Mouse (Mus musculus): ENCODE results near the gene Nol9. TPM values are rescaled to one million over a fixed set of nuclear protein-coding genes. Genes with fewer than 3 reads are reported as not detected.

The Nol9 gene
- polyA plus RNA-seq, 1 experiment from 2014 or later, result 8.5 TPM

- no peak for ATAC-seq
- Histone ChIP-seq H3K4me3 (ENCODE audit: low read depth, low read length) (no peak overlapping the region), H3K4me1 (ENCODE audit: insufficient read depth) (peaks cover 19% of the 10 kb centered on the region), H3K9me3 (ENCODE audit: low read length) (no peaks in the 10 kb centered on the region), H3K27ac (ENCODE audit: low read depth) (no peak overlapping the region), H3K36me3 (replicated peaks; ENCODE audit: insufficient read depth, low read length) (no peaks in the 10 kb centered on the region), H3K4me2 (ENCODE audit: low read depth, low read length) (no peak overlapping the region), H3K27me3 (ENCODE audit: insufficient read depth, low read length) (0 out of 2 replicates have a peak, but pooled peaks cover 4% of the 10 kb centered on the region), H3K9ac (replicated peaks) (no peak overlapping the region)
- 76% methylated on average over 7 of the region's 7 CpGs for WGBS (ENCODE audit: insufficient replicate concordance)
- TF ChIP-seq CTCF (IDR thresholded peaks at IDR 0.05; ENCODE audit: low read depth) (no peak), EP300 (IDR thresholded peaks at IDR 0.05; ENCODE audit: low read depth) (no peak)
- DNase-seq, result no peak
These were observed 44.6 kb downstream of the Nol9 start for GRCm38 (mm10) chr4:152083611-152084220.

- TF ChIP-seq EP300 (IDR thresholded peaks at IDR 0.05; ENCODE audit: low read depth), result no peak
- no peak for TF ChIP-seq CTCF (IDR thresholded peaks at IDR 0.05; ENCODE audit: low read depth)
- no peak overlapping the region for H3K27ac ChIP-seq (ENCODE audit: low read depth)
- 70% methylated on average over 7 of the region's 7 CpGs for WGBS (ENCODE audit: insufficient replicate concordance)
- 0 out of 2 replicates have a peak, but pooled peaks cover 4% of the 10 kb centered on the region for H3K27me3 ChIP-seq (ENCODE audit: insufficient read depth, low read length)
- no peak for DNase-seq
- no peaks in the 10 kb centered on the region for H3K9me3 ChIP-seq (ENCODE audit: low read length)
- H3K4me2 ChIP-seq (ENCODE audit: low read depth, low read length), result no peak overlapping the region
- peaks cover 19% of the 10 kb centered on the region for H3K4me1 ChIP-seq (ENCODE audit: insufficient read depth)
- no peak overlapping the region for H3K9ac ChIP-seq (replicated peaks)
- H3K36me3 ChIP-seq (replicated peaks; ENCODE audit: insufficient read depth, low read length), result no peaks in the 10 kb centered on the region
- no peak overlapping the region for H3K4me3 ChIP-seq (ENCODE audit: low read depth, low read length)
- no peak for ATAC-seq
These were observed 45.5 kb downstream of the Nol9 start for GRCm38 (mm10) chr4:152084616-152085015.

- no peaks in the 10 kb centered on the region for H3K9me3 ChIP-seq (ENCODE audit: low read length)
- no peaks in the 10 kb centered on the region for H3K36me3 ChIP-seq (replicated peaks; ENCODE audit: insufficient read depth, low read length)
- H3K4me1 ChIP-seq (ENCODE audit: insufficient read depth), result peaks cover 19% of the 10 kb centered on the region
- H3K9ac ChIP-seq (replicated peaks), result peak overlapping the region; percentile 73
- 0 out of 2 replicates have a peak, but pooled peaks cover 4% of the 10 kb centered on the region for H3K27me3 ChIP-seq (ENCODE audit: insufficient read depth, low read length)
- DNase-seq (peak; percentile 69), ATAC-seq (peak; percentile 80)
- WGBS (ENCODE audit: insufficient replicate concordance), result under 1% methylated on average over 33 of the region's 92 CpGs
- peak overlapping the region; percentile 49 for H3K27ac ChIP-seq (ENCODE audit: low read depth)
- peak overlapping the region; percentile 73 for H3K4me3 ChIP-seq (ENCODE audit: low read depth, low read length)
- peak overlapping the region; percentile 97 for H3K4me2 ChIP-seq (ENCODE audit: low read depth, low read length)
- no peak for TF ChIP-seq EP300 (IDR thresholded peaks at IDR 0.05; ENCODE audit: low read depth)
- no peak for TF ChIP-seq CTCF (IDR thresholded peaks at IDR 0.05; ENCODE audit: low read depth)
These were observed 47.5 kb downstream of the Nol9 start for GRCm38 (mm10) chr4:152086505-152087210.

- H3K9me3 ChIP-seq (ENCODE audit: low read length), result no peaks in the 10 kb centered on the region
- ATAC-seq (no peak), DNase-seq (no peak)
- H3K9ac ChIP-seq (replicated peaks), result peak overlapping the region; percentile 73
- WGBS (ENCODE audit: insufficient replicate concordance), result 3% methylated on average over 12 of the region's 12 CpGs
- H3K36me3 ChIP-seq (replicated peaks; ENCODE audit: insufficient read depth, low read length), result no peaks in the 10 kb centered on the region
- peak overlapping the region; percentile 73 for H3K4me3 ChIP-seq (ENCODE audit: low read depth, low read length)
- H3K4me2 ChIP-seq (ENCODE audit: low read depth, low read length), result peak overlapping the region; percentile 97
- no peak for TF ChIP-seq EP300 (IDR thresholded peaks at IDR 0.05; ENCODE audit: low read depth)
- TF ChIP-seq CTCF (IDR thresholded peaks at IDR 0.05; ENCODE audit: low read depth), result no peak
- peaks cover 23% of the 10 kb centered on the region for H3K4me1 ChIP-seq (ENCODE audit: insufficient read depth)
- H3K27ac ChIP-seq (ENCODE audit: low read depth), result no peak overlapping the region
- H3K27me3 ChIP-seq (ENCODE audit: insufficient read depth, low read length), result 0 out of 2 replicates have a peak, but pooled peaks cover 4% of the 10 kb centered on the region
These were observed 48.3 kb downstream of the Nol9 start for GRCm38 (mm10) chr4:152087211-152088081.

GRCm38 (mm10) chr4:152088133-152088532 is 49.0 kb downstream of the Nol9 start:
- H3K27ac ChIP-seq (ENCODE audit: low read depth), result no peak overlapping the region
- ATAC-seq (no peak), DNase-seq (no peak)
- TF ChIP-seq CTCF (IDR thresholded peaks at IDR 0.05; ENCODE audit: low read depth) (no peak), EP300 (IDR thresholded peaks at IDR 0.05; ENCODE audit: low read depth) (no peak)
- H3K4me2 ChIP-seq (ENCODE audit: low read depth, low read length), result peak overlapping the region; percentile 97
- H3K4me3 ChIP-seq (ENCODE audit: low read depth, low read length), result 0 out of 2 replicates have a peak overlapping the region, but pooled peaks have one; percentile 73
- no peaks in the 10 kb centered on the region for H3K36me3 ChIP-seq (replicated peaks; ENCODE audit: insufficient read depth, low read length)
- 0 out of 2 replicates have a peak, but pooled peaks cover 4% of the 10 kb centered on the region for H3K27me3 ChIP-seq (ENCODE audit: insufficient read depth, low read length)
- peaks cover 29% of the 10 kb centered on the region for H3K4me1 ChIP-seq (ENCODE audit: insufficient read depth)
- H3K9ac ChIP-seq (replicated peaks), result no peak overlapping the region
- H3K9me3 ChIP-seq (ENCODE audit: low read length), result no peaks in the 10 kb centered on the region
- WGBS (ENCODE audit: insufficient replicate concordance), result 38% methylated on average over 4 of the region's 4 CpGs
